Mouse (Mus musculus) left cerebral cortex, adult 8-10 months (tissue): ENCODE data around the gene Sesn2. TPM values are rescaled to one million over a fixed set of nuclear protein-coding genes. Genes with fewer than 3 reads are reported as not detected.
"Not testable (repeated sequence)": the region's sequence is repeated elsewhere in the genome, so short reads cannot be mapped to it uniquely, and the experiment has no call there.

ENCODE experiments used
- DNase-seq, 2 experiments: peaks; one replicate each; pipeline ENCODE4 v3.0.0; 2022; ENCODE audit warnings: low spot score in 2 of 2
- total RNA-seq, 4 experiments: library from RNA; stranded (reverse); gene quantifications; 2 replicates each; pipeline ENCODE4 v1.2.4; 2022

Sesn2 gene
- total RNA-seq, result 10 to 100 TPM in 2 of 4 experiments, 1 to 10 TPM in 2; 9.7 to 12.3 (median 10.1) TPM

DNA sequence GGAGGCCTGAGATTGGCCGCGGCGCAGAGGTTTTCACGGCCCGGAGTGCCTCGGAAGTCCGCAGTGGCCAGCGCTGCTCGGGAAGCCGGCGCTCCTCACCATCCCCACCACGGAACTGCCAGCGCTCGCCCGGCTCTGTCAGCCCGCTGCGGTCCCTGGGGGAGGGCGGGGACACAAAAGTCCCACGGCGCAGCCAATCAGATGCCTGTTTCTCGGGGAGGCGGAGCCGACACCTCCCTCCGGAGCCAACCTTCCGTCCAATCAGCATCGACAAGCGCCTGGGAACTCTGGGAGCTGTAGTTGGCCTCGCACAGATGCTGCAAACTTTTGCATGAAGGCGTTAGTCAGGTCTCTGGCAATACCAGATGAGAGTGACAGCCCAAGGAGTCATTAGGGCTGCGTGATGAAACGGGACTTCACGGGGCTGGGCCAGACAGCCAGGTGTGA, at the start of gene Sesn2:
TSS of gene Sesn2 (minus strand) at position 150 of the 447 bp plus-strand sequence.
- peak; percentile 91 to 96 for DNase-seq

- not testable (repeated sequence) for DNase-seq
These were observed 45.2 kb upstream of the Sesn2 start for GRCm38 (mm10) chr4:132555550-132555949.

DNA sequence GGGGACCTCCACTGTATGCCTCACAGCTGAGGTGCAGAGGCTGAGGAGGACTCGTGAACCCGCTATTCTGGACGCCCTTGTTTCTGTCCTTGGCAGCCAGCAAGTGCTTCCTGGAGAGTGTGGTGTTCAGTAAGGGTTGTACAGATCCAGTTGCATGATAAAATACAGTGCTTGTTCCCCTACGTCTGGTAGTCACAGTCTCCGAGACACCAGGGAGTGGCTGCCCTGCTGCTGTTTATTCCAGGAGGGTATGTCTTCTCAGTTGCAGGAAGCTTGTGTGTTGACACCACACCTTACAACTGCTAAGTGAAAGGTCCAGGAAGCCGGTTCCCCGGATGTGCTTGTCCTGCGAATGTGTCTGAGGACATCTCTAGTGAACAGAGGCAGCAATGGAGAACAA, 44.4 kb upstream of the Sesn2 start:
- no peak for DNase-seq

DNA sequence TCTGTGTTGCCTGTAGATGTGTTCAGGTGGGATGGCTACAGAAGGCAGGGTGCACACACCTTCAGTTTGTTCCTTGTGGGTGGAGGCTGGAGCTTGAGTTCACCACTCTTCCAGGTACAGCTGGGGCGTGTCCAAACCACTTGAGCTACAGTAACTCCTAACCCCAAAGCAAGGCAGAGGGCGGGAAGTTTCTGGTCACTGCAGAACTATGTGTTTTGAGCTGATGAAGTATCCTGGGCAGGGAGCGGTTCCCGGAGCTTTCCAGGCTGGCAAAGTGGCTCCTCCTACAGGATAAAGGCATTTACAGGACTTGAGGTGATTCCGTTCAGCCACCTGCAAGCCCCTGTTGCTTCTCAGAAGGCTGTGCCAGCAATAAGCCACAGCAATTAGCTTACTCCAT, 43.9 kb upstream of the Sesn2 start:
- DNase-seq, result no peak

DNA sequence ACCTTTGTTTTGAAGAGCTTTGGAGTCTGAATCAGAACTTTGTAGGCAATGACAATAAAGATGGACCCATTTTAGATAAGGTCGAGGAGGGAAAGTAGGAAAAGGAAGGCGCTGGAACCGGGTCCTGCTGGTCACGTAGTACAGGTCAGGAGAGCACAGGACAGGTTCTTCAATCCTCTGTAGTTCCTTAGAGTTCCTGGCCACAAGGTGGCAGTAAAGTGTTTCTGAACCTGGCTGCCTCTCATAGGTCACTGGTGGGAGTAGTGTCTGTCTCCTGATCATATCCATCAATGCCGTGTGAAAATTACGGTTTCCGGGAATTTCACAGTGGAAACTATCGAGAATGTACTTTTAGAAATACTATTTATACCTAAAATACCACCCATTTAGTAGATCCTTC, 35.5 kb upstream of the Sesn2 start:
- DNase-seq, result no peak

DNA sequence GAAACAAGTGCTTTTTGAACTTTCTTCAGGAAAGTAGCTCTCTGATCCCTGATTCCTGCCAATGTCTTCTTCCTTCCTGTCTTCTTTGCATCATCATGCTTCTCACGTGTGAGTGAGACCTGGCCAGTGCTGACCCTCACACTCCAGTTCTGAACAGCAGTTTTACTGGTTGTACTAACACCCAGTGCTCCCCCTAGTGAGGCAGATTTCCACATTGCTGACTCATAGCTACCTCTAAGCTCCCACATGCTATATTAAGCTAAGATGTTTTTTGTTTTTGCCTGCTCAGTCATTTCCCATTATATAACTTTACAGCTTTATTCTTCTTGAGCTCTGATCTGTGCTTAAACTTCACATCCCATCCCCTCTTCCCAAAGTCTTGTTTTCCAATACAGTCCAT, 32.4 kb upstream of the Sesn2 start:
- peak in 1 of 2 experiments; percentile 62 for DNase-seq

DNA sequence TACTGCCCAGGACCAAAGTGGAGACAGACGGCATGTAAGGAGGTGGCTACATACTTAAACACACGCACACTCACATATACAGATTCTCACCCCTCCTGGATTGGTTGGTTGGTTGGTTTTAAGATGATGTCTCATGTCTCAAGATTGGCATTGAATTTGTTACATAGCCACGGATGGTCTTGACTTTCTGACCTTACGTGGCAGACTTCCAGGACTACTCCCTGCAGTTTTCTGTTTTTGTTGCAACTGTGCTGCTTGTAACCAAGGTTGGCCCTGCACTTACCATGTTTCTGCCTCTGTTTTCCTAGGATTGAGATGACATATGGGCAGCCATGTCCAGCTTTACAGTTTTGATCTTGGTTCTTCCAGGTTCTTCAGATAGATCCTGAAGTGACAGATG, 31.1 kb upstream of the Sesn2 start:
- DNase-seq, result no peak

GRCm38 (mm10) chr4:132539481-132539880, 29.2 kb upstream of the Sesn2 start:
- no peak for DNase-seq

GRCm38 (mm10) chr4:132535406-132536121, 25.3 kb upstream of the Sesn2 start, which contains the start of gene Dnajc8:
TSS of gene Dnajc8 (plus strand) at chr4:132535550.
- DNase-seq, result peak; percentile 82 to 90

- peak; percentile 67 to 80 for DNase-seq
These were observed 22.9 kb upstream of the Sesn2 start, which contains the start of gene Atpif1 for GRCm38 (mm10) chr4:132532981-132533916. TSS of gene Atpif1 (minus strand) at chr4:132533659.

GRCm38 (mm10) chr4:132532496-132532895, 22.2 kb upstream of the Sesn2 start:
- no peak for DNase-seq

DNA sequence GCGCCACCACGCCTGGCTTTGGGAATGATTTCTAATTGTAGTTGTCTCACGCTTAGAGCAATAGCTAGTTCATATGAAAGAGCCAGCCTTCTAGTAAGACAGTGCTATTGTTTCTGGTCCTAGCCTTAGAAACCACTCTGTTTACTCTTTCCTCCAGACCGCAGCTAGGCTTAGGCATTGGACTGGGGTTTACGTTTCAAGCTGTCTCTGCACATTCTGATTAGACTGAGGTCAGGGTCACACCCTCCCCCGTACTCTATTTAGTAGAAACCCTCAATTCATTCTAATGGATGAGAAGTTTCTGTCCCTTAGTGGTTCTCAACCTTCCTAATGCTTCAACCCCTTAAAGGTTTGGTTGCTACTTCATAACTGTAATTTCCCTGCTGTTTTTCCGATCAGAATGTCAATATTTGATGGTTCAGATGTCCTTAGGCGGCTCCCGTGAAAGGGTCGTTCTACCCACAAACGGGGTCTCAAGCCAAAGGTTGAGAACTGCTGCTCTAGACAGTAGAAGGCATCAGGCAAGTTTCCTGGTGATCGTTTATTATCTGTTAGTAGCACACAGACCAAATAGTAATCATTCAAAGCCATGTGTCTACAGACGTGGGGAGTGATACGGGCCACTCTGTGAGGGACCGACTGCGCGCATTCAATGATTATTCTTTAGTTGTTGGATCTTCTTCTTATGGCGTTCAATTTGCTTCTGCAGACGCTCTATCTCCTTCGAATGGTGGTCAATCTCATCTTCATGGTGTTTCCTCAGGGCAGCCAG, 19.9 kb upstream of the Sesn2 start:
- no peak for DNase-seq

- no peak for DNase-seq
These were observed 19.0 kb upstream of the Sesn2 start for GRCm38 (mm10) chr4:132529344-132529743.

- DNase-seq, result no peak
These were observed 17.7 kb upstream of the Sesn2 start for GRCm38 (mm10) chr4:132527917-132528522.

DNA sequence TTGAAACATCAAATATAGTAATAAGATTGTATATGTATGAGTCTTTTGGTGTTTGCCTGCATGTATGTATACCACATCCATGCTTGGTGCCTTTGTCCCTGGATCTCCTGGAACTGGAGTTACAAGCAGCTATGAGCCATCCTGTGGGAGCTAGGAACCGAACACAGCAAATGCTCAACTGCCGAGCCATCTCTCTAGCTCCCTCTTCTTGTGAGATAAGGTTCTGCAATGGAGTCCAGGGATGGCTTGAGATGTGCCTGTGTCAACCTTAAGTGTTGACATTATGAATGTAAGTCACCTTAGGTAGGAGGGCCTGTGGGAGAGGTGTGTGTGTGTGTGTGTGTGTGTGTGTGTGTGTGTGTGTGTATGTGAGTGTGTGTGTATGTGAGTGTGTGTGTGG, 16.4 kb upstream of the Sesn2 start:
- no peak for DNase-seq

DNA sequence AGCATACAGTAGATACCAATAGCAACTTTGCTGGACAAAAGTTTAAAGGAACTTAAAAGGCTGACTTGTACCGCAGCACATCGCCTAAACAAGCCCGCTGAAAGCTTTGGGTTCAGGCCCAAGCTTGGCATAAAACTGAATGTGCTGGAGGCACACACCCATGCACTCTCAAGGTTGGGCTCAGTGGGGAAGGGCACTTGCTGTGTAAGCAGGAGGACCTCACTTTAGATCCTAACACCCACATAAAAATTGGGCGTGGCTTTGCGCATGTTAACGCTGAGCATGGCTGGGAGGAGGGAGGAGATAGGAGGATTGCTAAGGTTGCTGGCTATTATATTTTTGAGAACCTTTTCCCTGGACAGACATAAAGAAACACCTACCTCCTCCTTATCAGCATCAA, 14.5 kb upstream of the Sesn2 start:
- DNase-seq, result no peak

GRCm38 (mm10) chr4:132524321-132524741, 14.0 kb upstream of the Sesn2 start:
- no peak for DNase-seq

DNA sequence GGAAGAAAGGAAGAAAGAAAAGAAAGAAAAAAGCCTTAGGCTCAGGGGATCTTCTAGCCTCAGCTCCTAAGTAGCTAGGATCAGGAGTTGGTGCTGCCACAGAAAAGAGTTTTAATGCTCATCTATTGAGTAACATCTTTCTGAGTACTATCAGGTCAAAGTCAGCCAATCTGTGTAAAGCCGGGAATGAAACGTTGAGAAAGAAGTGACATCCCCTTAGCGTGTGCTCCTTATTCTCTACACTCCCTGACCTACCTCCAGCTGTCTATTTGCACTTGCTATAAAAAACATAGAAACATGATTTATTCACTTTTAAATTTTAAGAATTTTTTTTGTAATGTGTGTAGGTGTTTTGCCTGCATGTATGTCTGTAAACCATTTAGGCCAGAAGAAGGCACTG, 8.9 kb upstream of the Sesn2 start:
- no peak for DNase-seq

DNA sequence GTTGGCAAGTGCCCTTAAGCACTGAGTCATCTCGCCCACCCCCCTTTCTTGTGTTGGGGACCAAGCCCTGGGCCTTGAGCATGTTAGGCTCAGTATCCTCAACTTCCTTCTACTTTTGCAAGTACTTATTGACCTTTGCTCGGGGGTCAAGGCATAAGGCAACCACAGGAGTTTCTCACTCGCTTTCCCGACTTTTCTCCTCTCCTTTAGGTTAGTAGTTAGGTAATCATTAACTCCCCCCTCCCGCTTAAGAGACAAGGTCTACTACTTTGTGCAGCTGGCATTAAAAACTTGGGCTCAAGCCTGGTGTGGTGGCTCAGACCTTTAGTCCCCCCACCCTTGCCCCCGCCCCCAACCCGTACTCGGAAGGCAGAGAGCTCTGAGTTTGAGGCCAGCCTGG, 7.8 kb upstream of the Sesn2 start:
- DNase-seq, result no peak

- peak; percentile 60 to 94 for DNase-seq
These were observed 5.3 kb upstream of the Sesn2 start for GRCm38 (mm10) chr4:132515369-132516155.
